In the genomic region with DNA sequence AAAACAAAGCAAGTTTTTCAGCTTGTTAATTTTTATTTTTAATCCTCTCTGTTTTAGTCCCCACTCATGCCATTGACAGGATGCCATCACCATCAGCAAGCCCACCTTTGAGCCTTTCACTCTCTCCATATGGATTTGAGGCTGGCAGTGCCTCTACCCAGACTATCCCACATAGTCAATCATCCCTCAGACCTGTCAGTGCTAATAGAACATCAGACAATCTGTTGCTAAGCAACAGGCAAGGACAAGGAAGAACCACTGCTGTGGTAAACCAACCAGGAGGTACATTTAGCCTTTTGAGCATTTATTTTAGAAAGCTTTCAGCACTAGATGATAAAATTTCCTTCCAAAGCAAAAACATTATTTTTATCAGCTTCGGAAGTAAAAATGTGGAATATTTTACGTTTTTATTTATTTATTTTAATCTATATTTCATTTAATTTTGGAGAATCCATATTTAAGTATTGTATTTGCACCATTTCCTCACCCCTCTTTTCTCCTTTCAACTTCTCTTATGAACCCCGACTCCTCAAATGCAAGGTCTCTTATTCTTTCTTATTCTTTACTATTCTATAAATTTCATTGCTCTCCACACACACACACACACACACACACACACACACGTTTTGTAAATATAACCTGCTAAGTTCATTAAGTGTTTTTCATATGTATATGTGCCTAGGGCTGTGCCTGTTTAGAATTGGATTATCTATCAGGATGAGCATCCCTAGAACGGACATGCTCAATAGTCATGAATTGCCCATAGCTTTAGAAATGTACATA, we compare ENCODE assay signal across 20 mouse cellular contexts. TPM values are rescaled to one million over a fixed set of nuclear protein-coding genes. Genes with fewer than 3 reads are reported as not detected.
DNase-seq lines count a peak whose midpoint lies in the region; ATAC-seq and TF ChIP-seq lines count a peak whose summit lies in the region.
"Had no signal": no experiment of that assay in that cellular context is flagged by ENCODE, and none has a peak within 500 bp of the region (broad histone marks: within the 10 kb centered on the region; RNA-seq: fewer than 3 reads in every experiment).

No protein-coding gene starts in this region.

- peak; percentile 98 for ATAC-seq in midbrain, embryonic 15.5 days (replicated peaks)
- ATAC-seq in liver, embryonic 12.5 days = no peak
- ATAC-seq: intestine, embryonic 15.5 days; Patski had no signal

- DNase-seq in MN1 (ENCODE audit: low spot score) = peak; percentile 23
- DNase-seq in brain, embryonic 14.5 days (ENCODE audit: low read depth) = peak; percentile 82
- peak; percentile 28 for DNase-seq in forelimb bud, embryonic 11.5 days (ENCODE audit: low read depth, low spot score)
- no peak for DNase-seq in left cerebral cortex, adult 8-10 months (ENCODE audit: low spot score in 2 of 2)
- DNase-seq in limb, embryonic 10.5 days (ENCODE audit: low spot score) = no peak
- DNase-seq in cerebellum, adult 11 months = no peak
- DNase-seq: adrenal gland, adult 2 months; gastrocnemius, postnatal 25 days; kidney, postnatal 25 days; liver, embryonic 13.5 days; lung, postnatal 10 days had no signal

- H3K4me1 ChIP-seq in midbrain, embryonic 15.5 days = peaks cover 7% of the 10 kb centered on the region
- no peaks in the 10 kb centered on the region for H3K4me1 ChIP-seq in limb, embryonic 10.5 days
- H3K4me1 ChIP-seq in liver, embryonic 12.5 days = no peaks in the 10 kb centered on the region
- H3K4me1 ChIP-seq: intestine, embryonic 15.5 days; liver, embryonic 13.5 days had no signal

- no peaks in the 10 kb centered on the region for H3K9me3 ChIP-seq in midbrain, embryonic 15.5 days
- no peaks in the 10 kb centered on the region for H3K9me3 ChIP-seq in limb, embryonic 10.5 days (replicated peaks)
- no peaks in the 10 kb centered on the region for H3K9me3 ChIP-seq in liver, embryonic 12.5 days (replicated peaks)
- H3K9me3 ChIP-seq: intestine, embryonic 15.5 days; liver, embryonic 13.5 days had no signal

- H3K36me3 ChIP-seq in midbrain, embryonic 15.5 days (replicated peaks) = no peaks in the 10 kb centered on the region
- H3K36me3 ChIP-seq in limb, embryonic 10.5 days = no peaks in the 10 kb centered on the region
- no peaks in the 10 kb centered on the region for H3K36me3 ChIP-seq in liver, embryonic 12.5 days
- H3K36me3 ChIP-seq: intestine, embryonic 15.5 days; liver, embryonic 13.5 days had no signal

- H3K27me3 ChIP-seq in midbrain, embryonic 15.5 days (replicated peaks) = no peaks in the 10 kb centered on the region
- no peaks in the 10 kb centered on the region for H3K27me3 ChIP-seq in limb, embryonic 10.5 days (ENCODE audit: low read depth, poor library complexity, severe bottlenecking)
- no peaks in the 10 kb centered on the region for H3K27me3 ChIP-seq in liver, embryonic 12.5 days (replicated peaks)
- H3K27me3 ChIP-seq: CH12.LX; intestine, embryonic 15.5 days; liver, embryonic 13.5 days; Patski had no signal

- TF ChIP-seq CTCF in brain, embryonic 14.5 days (IDR thresholded peaks at IDR 0.05; ENCODE audit: borderline replicate concordance, extremely low read depth, insufficient read depth, insufficient read length) = no peak

- WGBS in midbrain, embryonic 15.5 days = 63% methylated on average over 5 of the region's 5 CpGs
- WGBS in limb, embryonic 10.5 days = 77% methylated on average over 5 of the region's 5 CpGs
- WGBS in liver, embryonic 12.5 days (ENCODE audit: insufficient replicate concordance) = 58% methylated on average over 5 of the region's 5 CpGs

- 0 out of 2 replicates have a peak overlapping the region, but pooled peaks have one; percentile 16 for H3K27ac ChIP-seq in midbrain, embryonic 15.5 days
- no peak overlapping the region for H3K27ac ChIP-seq in limb, embryonic 10.5 days
- H3K27ac ChIP-seq in liver, embryonic 12.5 days = no peak overlapping the region
- H3K27ac ChIP-seq: intestine, embryonic 15.5 days; liver, embryonic 13.5 days had no signal

- H3K4me2 ChIP-seq in midbrain, embryonic 15.5 days = no peak overlapping the region
- no peak overlapping the region for H3K4me2 ChIP-seq in liver, embryonic 12.5 days
- H3K4me2 ChIP-seq: intestine, embryonic 15.5 days; liver, embryonic 13.5 days had no signal

- no peak overlapping the region for H3K4me3 ChIP-seq in midbrain, embryonic 15.5 days
- no peak overlapping the region for H3K4me3 ChIP-seq in limb, embryonic 10.5 days
- no peak overlapping the region for H3K4me3 ChIP-seq in liver, embryonic 12.5 days
- H3K4me3 ChIP-seq: intestine, embryonic 15.5 days; liver, embryonic 13.5 days had no signal

- TF ChIP-seq POLR2A in brain, embryonic 14.5 days (IDR thresholded peaks at IDR 0.05; ENCODE audit: borderline replicate concordance, extremely low read depth, insufficient read depth, insufficient read length, poor library complexity, severe bottlenecking) = no peak

- no peak overlapping the region for H3K9ac ChIP-seq in midbrain, embryonic 15.5 days
- no peak overlapping the region for H3K9ac ChIP-seq in liver, embryonic 12.5 days
- H3K9ac ChIP-seq: intestine, embryonic 15.5 days; liver, embryonic 13.5 days had no signal

RNA-seq across cellular contexts. Expression of a gene that starts 54.5 kb away (rescaled TPM):
- polyA plus RNA-seq in brain, embryonic 14.5 days (2012; rRNA removed) = 7.5 and 11.0 TPM in 2 replicates
- polyA plus RNA-seq in midbrain, embryonic 15.5 days (2015; fragmentation: Nextera tagmentation; extraction: Ambion mirVana) = 12.4 and 13.7 TPM in 2 replicates
- 1 to 10 TPM; 3.7 to 4.0 (median 3.9) TPM for total RNA-seq in left cerebral cortex, adult 8-10 months (2022)
- polyA plus RNA-seq in limb, embryonic 10.5 days (2016; fragmentation: Nextera tagmentation; extraction: Ambion mirVana) = 0.04 and 0.08 TPM in 2 replicates
- not detected in 2 replicates for polyA plus RNA-seq in liver, embryonic 12.5 days (2016; fragmentation: Nextera tagmentation; extraction: Ambion mirVana)
- total RNA-seq: CH12.LX; common myeloid progenitor, adult 5-6 weeks; gastrocnemius, postnatal 25 days had no signal
- polyA plus RNA-seq: adrenal gland, adult 2 months; heart, postnatal 0 days; Patski; spleen, adult 2 months; testis, adult 2 months had no signal

Comparison
In these comparisons a context has a peak if more than half of its experiments do, and no peak if none do; other contexts are left out.
1. DNase-seq: peak in MN1 (single experiment), brain, embryonic 14.5 days (single experiment) and forelimb bud, embryonic 11.5 days (single experiment); none in left cerebral cortex, adult 8-10 months (0 of 2), limb, embryonic 10.5 days (single experiment) and cerebellum, adult 11 months (single experiment).